Mouse (Mus musculus) adrenal gland, adult (tissue): ENCODE results near the gene Rasef.
A peak's percentile ranks its signal among the peaks of the same experiment; 100 is the strongest.
"Not testable (repeated sequence)": the region's sequence is repeated elsewhere in the genome, so short reads cannot be mapped to it uniquely, and the experiment has no call there.

Experiments
- DNase-seq, 2 experiments: peaks; one replicate each; pipeline ENCODE4 v3.0.0; 2022 to 2023; ENCODE audit warnings: low spot score in 1 of 2; ENCODE audit not compliant: inconsistent age in 2 of 2

Rasef gene

GRCm38 (mm10) chr4:73790260-73791185 is at the start of gene Rasef:
Gene Rasef (minus strand): TSS chr4:73790994.
- DNase-seq, result no peak

- no peak for DNase-seq
Measured at GRCm38 (mm10) chr4:73826587-73826986, 35.8 kb upstream of the Rasef start.

- DNase-seq, result no peak
Measured at GRCm38 (mm10) chr4:73791186-73791540, 369 bp upstream of the Rasef start.

GRCm38 (mm10) chr4:73789534-73789933 is 1.3 kb downstream of the Rasef start:
- DNase-seq, result no peak

GRCm38 (mm10) chr4:73788076-73788730 is 2.6 kb downstream of the Rasef start:
- DNase-seq, result no peak

GRCm38 (mm10) chr4:73784147-73784546 is 6.6 kb downstream of the Rasef start:
- no peak for DNase-seq

GRCm38 (mm10) chr4:73781061-73781460 is 9.7 kb downstream of the Rasef start:
- peak in 1 of 2 experiments; percentile 17 for DNase-seq

GRCm38 (mm10) chr4:73775266-73775665 is 15.5 kb downstream of the Rasef start:
- no peak for DNase-seq

GRCm38 (mm10) chr4:73773831-73774810 is 16.7 kb downstream of the Rasef start:
- DNase-seq, result no peak

- DNase-seq, result no peak
Measured at GRCm38 (mm10) chr4:73772028-73772427, 18.8 kb downstream of the Rasef start.

- no peak for DNase-seq
Measured at GRCm38 (mm10) chr4:73770592-73770991, 20.2 kb downstream of the Rasef start.

- no peak for DNase-seq
Measured at GRCm38 (mm10) chr4:73768156-73768555, 22.6 kb downstream of the Rasef start.

- no peak for DNase-seq
Measured at GRCm38 (mm10) chr4:73748219-73748618, 42.6 kb downstream of the Rasef start.

- DNase-seq, result no peak
Measured at GRCm38 (mm10) chr4:73739439-73739838, 51.4 kb downstream of the Rasef start.

- no peak for DNase-seq
Measured at GRCm38 (mm10) chr4:73719819-73720218, 71.0 kb downstream of the Rasef start.

- no peak for DNase-seq
Measured at GRCm38 (mm10) chr4:73718761-73719160, 72.0 kb downstream of the Rasef start.

- DNase-seq, result not testable (repeated sequence)
Measured at GRCm38 (mm10) chr4:73683216-73683615, 107.6 kb downstream of the Rasef start, which contains the start of gene Gm428. Gene Gm428 (plus strand): TSS chr4:73683516.

GRCm38 (mm10) chr4:73668054-73668453 is 122.7 kb downstream of the Rasef start, which contains the start of gene Gm11239:
Gene Gm11239 (plus strand): TSS chr4:73668354.
- not testable (repeated sequence) for DNase-seq
